Mouse (Mus musculus): ENCODE measurements at regions not wholly inside any gene's neighbourhood (a gene's known extent, or its start where the extent isn't known, plus 50 kb on each side); places are given as distances from the start of the nearest gene placed in this dataset.
A peak's percentile ranks its signal among the peaks of the same experiment; 100 is the strongest.

DNA sequence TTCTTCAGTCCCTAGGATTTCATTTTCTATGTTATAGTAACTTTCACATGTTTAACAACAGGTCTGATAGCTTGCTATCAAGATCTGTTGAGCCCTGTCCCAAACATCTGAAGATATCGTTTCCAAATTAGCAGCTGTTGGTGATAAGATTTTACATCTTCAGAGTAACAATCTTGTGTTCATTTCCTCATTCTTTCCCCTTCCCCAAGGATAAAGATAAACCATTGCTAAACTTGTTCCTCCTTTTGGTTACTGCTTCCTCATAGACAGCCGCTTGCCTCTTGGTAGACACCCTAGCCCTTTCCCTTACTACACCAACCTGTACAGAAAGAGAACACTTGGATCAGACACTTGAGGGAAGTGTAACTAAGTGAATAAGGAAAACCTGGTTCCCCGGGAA, 58.6 kb downstream of the Kcnrg start:
- no peak for DNase-seq

DNA sequence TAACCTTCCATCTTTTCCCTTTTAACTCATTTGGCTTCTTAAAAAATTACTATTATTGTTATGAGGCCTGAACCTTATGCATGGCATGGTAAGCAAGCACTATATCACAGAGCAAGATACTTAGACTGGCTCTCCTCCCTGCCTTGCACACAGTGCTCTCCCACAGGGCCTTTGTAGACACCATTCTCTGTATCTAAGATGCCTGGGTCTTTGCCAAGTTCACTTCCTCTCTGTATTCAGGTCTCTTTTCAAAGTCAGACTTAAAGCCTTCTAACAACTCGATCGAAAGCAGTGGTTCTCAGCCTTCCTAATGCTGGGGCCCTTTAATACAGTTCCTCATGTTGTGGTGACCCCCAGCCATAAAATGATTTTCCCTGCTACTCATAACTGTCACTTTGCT, 65.9 kb downstream of the Kcnrg start:
- DNase-seq = peak; percentile 23

DNA sequence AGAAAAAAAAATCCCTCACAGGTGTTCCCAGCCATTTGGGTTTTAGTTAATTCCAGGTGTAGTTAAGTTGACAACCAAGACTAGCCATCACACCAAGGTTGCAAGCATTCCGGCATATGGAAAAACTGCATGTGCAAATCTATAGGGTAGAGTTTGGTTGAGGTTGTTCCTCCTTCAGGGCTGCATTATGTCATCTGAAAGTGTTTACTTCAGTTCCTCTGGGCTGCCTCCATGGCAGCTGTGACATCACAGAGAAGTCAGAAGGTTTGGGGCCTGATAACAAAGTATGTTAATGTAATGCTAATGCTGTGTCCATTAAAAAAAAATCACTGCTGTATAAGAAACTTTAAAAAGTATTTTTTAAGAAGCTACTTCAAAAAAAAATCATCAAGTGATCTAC, 70.8 kb downstream of the Kcnrg start:
- no peak for DNase-seq

DNA sequence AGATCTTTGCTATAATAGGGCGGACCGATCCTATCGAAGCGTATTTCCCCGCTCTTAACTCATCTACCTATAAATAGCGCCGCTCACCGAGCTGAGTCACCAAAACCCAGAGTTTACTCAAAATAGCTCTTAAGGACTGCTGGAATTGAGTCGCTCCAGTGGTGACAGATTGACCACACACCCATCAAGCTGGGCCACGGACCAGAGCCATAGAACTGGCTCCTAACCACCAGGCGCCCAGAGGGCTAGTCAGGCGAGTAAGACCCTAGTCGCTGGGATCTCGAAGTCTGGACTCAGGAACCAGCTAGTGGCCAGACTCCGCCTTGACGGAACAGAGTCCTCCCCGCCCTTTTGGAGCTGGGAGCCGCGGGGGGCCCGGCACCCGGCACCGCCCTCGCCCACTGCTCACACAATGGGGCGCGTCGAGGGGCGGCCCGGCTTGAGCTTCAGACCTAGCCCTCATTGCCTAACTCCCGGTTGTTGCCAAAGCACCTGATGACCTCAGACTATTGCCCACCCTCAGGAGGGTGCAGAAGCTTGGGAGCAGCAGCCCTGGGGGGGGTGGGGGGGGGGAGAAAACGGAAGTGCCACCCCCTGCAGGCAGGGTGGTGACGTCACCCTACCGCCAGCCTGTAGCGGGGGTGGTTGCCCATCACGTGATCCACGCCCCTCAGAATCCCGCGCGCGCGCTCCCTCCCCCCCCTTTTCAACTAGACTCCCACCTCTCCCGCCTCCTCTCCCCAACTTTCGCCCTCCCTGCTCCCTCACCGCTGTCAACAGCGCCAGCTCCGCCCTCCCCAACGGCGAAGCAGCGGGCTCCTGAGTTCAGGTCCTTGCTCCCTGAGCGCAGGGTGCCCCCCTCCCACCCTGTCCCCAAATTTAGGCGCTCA, 73.8 kb downstream of the Kcnrg start:
- DNase-seq = peak; percentile 90

DNA sequence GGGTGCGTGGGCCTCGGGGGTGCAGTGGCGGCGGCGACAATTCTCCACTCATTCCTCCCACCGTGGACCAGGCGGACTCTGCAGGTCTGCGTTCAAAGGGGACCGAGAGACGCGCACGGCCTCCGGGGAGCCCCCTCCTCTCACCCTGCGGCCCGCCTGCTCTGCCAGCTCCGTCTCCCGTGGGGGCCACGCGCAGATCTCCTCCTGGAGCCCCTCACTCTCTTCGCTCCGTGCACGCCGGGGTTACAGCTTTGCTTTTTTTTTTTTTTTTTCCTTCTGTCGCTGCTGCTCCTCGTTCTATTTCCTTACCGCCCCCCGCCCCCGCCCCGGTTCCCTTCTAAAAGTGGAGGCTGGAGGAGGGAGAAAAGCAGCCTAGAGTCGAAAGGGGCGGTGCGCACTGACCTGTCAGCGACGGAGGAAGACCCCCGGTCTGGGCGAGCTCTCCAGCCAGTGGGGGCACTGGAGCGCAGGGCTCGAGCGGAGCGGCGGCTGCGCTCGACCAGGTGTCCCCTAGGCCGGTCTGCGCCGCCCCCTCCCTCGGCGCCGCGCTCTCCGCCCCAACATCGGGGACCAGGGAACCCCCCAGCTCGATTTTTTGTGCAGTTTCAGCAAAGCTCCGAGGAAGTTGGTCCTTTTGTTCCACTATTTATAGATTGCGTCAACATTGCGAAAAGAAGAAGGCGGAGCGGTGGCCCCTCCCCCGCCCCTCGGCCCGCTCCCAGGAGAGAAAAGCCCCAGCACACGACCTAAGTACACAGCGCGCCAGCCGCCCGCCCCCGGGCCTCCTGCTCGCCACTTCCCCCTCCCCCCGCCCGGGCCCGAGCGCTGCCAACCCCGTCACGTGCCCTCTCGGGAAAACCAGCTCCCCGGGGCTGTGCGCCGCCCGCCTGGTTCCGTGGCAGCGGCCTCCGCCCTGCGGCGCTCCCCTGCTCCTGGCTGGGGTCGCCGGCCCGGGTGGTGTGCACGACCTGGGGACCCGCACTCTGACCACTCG, 74.7 kb downstream of the Kcnrg start:
- DNase-seq = peak; percentile 93

DNA sequence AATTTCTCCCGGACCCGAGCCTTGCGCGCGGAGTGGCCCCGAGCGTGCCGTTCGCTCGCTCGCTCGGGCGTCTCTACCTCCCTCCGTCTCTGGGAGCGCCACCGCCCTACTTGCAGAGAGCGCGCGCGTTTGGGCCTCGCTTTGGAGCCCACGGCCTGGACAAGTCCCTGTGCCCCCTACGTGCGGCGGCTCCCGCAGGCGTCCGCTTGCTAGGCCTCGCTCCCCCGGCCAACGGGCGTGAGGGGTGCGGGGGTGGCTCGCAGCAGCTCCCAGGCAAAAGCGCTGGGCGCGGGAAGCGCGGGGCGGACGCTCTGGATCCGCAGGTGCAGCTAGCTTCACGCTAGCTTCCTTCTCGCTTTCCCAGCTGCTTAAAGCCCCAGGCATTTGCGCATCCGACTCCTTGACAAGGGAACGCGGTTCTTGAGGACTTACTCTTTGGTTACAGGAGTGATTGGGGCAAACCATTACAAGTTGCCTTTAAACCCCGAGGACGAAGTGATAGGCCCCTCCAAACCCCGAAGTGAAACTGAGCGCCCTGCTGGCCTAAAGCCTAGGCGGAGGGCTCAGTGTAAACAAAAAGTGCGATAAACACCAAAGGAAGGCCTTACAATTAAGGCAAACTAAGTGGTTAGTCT, 75.6 kb downstream of the Kcnrg start:
- peak; percentile 68 for DNase-seq

DNA sequence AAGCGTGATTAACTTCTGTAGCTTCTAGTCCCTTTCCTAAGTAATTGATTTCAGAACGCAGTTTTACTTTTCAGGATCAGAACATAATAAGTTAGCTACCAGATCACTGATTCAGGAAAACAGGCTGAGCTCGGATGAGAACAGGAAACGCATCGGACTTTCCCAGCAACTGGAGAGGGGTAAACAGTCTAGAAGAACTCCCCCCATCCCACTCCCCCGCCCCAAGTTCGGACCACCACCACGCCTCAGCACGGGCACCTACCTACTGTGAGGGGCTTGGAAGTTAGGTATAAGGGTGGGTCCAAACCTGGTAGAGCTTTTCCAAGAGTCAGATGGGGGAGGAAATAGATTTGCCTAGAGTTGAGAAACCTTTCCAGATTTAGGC, 76.1 kb downstream of the Kcnrg start:
- DNase-seq = peak; percentile 10

DNA sequence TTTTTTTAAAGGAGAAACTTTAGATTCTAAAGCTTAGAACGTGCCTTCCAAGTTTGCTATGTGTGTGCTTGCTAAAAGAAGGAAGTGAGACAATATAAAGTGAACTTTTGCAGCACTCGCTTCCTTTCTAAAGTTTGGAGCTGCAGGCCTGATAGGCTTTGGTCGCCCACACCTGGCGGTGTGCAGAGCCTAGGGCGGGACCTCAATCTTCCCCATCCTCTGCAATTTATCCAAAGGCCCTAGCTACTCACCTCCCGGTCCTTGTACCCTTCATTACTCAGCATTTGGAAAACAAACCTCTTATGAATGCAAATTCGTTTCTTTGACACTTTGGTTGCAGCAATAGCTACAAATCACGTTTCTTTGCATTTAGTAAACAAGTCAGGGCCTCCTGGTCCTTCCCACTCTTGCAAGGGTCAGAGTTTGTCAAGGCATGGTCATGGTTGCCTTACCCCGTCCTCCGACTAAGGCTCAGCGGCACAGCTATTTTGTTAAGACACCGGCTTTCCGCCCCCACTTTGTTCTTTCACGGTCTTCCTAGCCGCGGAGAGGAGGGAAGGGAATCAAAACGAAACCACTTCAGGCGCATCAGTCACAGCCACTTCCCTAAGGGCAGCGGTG, 76.6 kb downstream of the Kcnrg start:
- peak; percentile 53 for DNase-seq

DNA sequence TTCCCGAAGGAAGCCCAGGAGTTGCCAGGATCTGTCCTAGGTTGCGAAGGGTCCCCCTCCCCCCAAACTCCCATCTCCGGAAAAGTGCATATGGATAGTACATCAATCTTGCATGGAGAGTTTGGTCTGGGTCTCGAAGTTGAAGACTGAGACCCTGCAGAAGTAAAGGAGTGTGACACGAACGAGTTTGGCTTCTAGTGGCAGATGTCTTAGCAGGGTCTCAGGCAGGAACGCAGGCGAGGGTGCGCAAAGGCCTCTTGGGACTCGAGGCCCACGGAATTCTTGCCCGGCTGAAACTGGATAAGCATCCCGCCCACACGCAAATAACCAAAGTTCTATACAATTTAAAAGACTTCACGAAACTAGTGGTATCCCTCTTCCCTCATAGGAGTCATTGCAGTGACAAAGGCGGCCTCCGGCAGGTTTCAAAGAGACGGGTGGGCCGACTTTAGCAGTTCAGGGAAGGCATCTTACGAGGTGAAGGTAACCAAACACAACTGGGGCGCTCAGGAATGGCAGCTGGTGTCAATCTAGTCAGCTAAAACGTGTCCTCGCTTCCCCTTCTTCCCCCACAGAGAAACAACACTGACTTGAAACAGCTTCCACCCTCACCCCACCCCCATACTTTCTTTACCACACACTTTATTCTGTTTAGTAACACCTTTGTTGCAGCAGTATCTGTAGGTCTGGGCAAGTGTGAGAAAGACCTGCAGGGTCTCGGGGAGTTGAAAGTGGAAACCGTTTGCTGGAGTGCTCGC, 77.4 kb downstream of the Kcnrg start:
- DNase-seq = no peak

DNA sequence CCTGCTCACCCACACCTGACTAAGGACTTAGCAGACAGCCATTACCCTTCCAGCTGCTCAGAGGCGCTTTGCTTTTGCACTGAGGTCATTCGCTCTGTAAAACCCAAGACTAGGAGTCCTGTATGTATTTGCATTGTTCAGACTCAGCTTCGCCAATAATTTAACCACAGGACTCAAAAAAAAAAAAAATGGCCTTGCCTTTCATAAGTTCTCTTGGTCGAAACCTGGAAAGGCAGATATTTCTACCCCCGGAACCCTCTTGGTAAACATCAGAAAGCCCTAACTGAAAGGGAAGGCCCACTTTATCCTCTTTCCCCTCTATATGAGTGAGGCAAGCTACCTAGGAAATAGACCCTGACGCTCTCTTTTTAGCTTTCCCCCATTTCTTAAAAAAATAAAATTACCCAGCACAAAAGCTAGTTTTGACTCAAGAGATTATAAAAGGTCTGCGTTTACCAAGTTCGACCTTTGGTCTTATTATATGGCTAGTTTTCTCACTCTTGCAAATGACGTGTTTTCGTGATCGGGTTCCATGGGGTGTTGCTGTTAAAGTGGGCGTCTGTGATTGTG, 78.1 kb downstream of the Kcnrg start:
- no peak for DNase-seq

DNA sequence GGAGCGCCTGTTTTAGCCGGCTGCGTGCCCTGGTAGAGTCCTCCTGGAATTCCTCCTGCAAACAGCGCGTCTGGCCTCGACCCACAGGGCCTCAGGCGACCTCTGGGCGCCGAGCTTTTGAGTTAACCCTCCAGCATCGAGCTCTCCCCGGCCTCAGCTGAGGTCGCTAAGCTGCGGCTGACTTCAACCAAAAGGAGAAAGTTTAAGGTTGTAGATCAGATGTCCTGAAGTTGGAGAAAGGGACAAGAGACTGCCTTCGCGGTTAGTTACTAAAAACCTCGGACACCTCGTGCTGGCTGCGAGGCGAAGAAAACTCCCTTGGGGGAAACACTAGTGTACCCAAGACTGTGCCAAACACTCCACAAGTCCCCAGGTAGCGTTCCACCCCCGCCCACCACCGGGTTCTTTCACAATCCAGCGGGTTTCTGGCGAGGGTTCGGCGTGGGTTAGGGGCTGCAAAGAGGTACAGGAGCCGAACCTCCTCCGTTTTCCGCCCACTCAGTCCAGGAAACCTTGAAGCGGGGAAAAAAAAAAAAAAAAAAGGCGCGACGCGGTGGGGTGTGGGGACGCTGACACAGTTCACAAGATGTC, 78.9 kb downstream of the Kcnrg start:
- DNase-seq = no peak

DNA sequence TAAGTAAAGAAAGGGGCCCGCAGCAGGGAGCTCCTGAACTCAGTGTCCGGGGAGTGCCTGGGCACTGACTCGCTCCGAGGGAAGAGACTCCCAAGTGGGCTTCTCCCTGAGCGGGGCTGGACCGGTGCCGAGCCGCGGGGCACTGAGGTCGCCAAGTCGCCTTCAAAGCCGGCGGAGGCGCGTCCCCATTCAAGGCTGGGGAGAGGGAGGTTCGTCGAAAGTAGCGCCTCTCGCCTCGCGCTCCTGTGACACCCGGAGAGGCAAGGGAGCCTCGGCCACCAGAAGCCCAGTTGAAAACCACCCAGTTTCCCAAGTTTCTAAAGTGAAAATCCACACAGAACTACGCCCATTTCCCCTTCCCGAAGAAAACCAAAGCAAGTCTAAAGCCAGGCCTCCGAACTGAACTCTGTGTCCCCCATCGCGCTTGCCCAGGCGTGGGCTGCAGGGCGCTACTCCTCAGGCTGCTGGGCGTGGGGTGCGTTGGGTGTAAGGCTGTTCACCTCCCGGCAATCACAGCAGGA, 79.6 kb downstream of the Kcnrg start:
- no peak for DNase-seq

DNA sequence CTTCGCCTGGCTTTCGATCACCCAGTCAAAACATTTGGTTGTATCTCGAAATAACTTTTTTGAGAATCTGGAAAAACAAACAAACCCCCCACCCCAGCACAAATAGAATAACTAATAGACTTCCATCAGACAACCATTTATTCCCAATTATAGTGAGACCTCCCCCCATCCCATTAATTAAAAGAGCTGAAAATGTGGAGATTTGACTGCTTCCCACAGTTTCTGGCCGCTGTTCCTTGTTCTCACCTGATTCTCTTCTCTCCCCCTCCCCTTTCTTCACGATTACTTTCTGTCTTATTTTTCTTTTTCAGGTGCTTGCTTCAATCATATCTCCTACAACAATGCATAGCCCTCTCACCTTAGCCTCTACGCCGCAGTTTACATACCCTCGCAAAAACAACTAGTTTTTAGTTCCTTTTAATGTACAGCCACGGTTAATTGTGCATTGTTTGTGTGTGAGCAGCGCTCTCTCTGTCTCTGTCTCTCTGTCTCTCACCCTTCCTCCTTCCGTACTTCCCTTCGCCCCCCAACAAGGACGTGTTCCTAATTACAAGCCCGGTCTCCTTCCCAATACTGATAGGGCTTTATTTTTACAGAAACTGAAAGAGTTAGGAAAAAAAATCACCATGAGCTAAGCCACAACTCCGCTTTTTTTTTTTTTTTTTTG, 80.2 kb downstream of the Kcnrg start:
- DNase-seq = no peak

DNA sequence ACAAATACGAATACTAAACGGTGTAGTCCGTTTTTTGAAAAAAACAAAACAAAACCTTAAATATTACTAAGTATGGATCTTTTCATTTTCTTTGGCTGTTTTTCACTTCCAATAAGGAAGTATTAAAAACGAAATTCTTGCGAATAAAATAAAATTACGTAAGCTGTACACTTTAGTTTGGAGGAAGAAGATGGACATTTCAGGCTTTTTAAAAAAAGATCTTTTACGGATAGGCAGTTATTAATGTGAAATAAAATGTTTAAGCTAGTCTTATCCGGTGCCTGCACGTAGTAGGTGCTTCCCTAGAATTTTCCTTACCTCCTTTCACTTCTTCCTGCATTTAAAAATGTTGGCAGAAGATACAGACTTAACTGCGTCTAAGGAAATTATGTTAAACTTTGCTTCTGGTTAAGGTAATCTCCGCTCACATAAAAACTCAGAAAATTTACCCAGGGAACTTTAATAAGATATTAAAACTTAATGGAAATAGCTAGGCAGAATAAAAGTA, 80.8 kb downstream of the Kcnrg start:
- DNase-seq = no peak

DNA sequence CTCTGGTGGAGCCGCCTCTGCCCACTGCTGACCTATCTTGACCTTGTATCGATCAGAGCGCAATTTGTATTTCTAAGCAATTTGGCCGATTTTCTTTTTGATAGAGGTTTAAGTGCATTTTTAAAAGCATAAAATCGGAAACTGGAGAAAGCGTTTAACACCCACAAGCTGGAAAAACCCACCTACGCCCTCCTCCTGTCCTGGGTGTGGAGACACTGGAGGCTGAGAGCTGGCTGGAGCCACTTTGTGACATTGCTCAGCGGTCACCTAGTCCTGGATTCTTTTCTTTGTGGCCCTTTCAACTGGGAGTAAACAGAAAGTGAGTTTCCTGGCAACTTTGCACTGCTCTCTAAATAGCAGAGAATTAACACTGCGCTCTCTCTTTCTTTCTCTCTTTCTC, 81.4 kb downstream of the Kcnrg start:
- DNase-seq = no peak

DNA sequence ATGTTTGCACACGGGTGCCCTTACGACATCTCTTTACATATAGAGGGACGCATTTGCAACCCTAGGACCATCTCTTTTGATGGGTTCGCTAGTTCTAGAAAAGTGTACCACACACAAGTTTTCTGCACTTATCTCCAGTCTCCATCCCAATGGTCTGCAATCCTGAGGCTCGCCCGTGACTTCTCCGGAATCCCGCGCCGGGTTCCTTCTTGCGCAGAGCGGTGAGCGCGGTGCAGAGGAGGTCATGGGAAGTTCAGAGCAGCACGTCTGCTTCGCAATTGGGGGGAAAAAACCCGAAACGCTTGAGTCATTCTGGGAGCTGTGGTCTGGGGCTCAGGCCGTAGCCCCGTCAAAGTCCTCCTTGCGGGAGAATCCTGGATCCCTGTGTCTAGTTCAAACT, 82.0 kb downstream of the Kcnrg start:
- DNase-seq = no peak

DNA sequence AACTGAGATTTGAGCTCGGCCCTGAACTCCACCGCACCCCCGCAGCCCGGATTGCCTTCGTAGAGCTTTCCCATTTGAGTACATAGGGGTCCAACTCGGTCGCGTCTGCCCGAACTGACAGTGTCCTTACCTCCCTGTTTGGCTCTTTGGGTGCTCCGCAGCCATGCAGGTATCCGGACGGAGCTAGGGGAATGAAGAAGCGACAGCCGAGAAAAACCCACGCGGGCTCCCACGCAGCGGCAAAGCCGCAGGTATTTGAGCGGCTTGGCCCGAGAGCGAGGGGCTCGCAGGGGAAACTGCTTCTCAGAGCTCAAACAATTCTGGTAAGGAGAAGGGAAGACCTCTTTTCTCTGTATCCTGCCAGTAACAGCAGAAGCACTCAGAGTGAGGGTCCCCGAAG, 82.5 kb downstream of the Kcnrg start:
- DNase-seq = no peak

DNA sequence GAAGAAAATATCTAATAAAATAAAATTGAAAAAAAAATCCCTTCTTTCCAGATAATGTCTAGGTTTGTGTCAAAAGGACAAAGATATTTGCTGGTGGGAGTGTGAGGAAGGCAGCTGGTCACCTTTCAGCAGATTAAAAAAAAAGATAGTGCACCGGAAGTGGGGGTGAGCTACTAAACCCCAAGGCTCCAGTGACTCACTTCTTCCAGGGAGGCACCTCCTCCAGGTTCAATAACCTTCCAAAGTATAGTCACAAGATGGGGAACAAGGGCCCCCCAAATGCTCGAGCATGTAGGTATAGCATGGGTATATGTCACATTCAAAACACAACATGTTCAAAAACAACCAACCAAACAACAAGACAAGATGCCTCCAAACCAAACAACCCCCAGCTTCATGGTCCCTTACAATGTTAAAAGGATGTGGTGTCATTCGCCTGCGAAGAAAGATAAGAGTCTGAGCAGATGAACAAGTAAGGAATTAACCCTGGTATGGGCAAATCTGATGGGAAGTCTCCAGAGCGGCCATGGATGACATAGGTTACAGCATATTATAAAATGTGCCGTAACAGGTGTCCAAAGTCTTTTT, 84.6 kb downstream of the Kcnrg start:
- no peak for DNase-seq

DNA sequence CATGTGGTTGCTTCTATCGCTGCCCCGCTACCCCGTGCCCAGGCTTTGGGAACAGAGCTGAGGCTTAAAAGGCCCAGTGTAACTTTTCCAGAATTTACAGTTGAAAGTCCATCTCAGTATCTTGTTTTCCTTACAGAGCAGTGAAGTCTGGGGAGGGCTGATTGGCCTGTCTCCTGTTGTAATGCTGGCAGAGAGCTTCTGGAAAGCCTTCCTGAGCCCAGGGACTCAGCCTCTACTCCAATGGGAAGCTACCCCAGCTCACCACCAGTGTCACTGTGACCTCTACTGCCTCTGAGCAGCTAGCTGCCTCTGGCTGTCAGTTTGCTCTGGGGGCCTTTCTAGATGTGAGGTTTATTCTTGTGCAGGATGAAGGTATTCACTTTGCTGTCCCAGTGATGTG, 87.5 kb downstream of the Kcnrg start:
- DNase-seq = no peak

DNA sequence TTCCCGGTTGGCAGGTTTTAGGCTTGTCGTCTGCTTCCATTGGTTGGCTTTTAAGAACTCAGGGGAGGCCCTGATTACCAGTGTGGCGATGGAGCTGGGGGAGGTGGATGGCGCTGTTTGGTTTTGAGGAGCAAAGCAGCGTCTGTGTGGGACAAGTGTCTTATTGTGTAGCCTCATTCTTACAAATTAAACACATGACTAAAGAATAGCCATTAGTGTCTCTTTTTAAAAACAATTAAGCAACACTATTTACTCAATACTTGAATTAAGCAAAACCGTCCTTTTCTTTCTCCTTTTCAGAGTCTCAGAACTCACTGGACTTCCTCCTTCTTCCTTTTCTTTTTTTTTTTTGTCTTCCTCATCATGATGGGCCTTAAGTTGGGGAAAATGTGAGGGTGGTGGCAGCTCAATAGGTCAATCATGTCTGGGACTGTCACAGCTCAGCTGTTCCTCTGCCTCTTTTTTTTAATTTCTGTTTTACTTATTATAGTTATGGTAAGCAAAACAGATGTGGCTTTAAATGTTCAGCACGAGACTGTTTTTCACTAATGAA, 89.1 kb downstream of the Kcnrg start:
- no peak for DNase-seq
